Mouse (Mus musculus) bone marrow, adult 2 months (tissue): ENCODE results near the gene Thsd7a.

ENCODE experiments used
- CTCF ChIP-seq: fragments of 200-500 bp; IDR thresholded peaks from 2 replicates; pipeline ENCODE4 v1.5.1; 2011; ENCODE audit warnings: low read length, control low read depth; ENCODE audit not compliant: control insufficient read depth, insufficient read depth
- POLR2A ChIP-seq: fragments of 200-500 bp; IDR thresholded peaks from 2 replicates; pipeline ENCODE4 v1.6.1; 2011; ENCODE audit warnings: low read depth, mild to moderate bottlenecking, control low read depth, low read length, borderline replicate concordance; ENCODE audit not compliant: control insufficient read depth

- TF ChIP-seq CTCF (no peak), POLR2A (no peak)
Measured at GRCm38 (mm10) chr6:12628637-12629246, 120.5 kb downstream of the Thsd7a start.
